Mouse (Mus musculus): ENCODE results near the gene Snx5.

DNA sequence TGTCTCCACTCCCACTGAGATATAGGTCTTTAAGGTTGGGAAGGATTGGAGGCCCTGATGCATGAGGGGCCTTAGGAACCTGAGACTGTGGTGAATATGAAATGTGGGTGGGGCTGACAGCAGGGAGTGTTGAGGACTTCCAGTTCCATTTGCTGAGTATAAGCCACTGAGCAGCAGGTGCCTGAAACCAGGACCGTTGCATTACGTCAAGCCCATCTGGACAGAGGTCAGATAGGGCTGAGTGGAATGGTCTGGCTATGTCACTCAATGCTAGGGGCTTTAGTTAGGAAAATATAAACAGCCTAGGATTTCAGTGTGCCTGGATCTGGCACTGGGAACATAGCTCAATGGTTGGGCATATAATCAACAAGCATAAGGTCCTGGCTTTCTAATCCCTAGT is 24.4 kb downstream of the Snx5 start:
- no peak for TF ChIP-seq CTCF (IDR thresholded peaks at IDR 0.05; ENCODE audit: extremely low read depth, insufficient read depth, insufficient read length, insufficient replicate concordance)
- TF ChIP-seq POLR2A (IDR thresholded peaks at IDR 0.05; ENCODE audit: low read depth, low read length) = no peak

All from spleen, adult 2 months (tissue).